Mouse (Mus musculus): ENCODE results near the gene Nr2f6. TPM values are rescaled to one million over a fixed set of nuclear protein-coding genes. Genes with fewer than 3 reads are reported as not detected.
A peak's percentile ranks its signal among the peaks of the same experiment; 100 is the strongest.

The Nr2f6 gene
- polyA plus RNA-seq, 1 experiment from 2014 or later: 62.4 TPM

- H3K36me3 ChIP-seq (ENCODE audit: control insufficient read depth, insufficient read depth, low read length): peaks cover 22% of the 10 kb centered on the region
- H3K27ac ChIP-seq (replicated peaks in 1 of 2; ENCODE audit: control insufficient read depth in 1 of 2, insufficient read depth in 1 of 2, low read depth in 2 of 2, low read length in 2 of 2): peak within 1 kb of the TSS; percentile 26 to 38; a peak in 2 of 4 replicates
- H3K9ac ChIP-seq (ENCODE audit: low read length): peak within 1 kb of the TSS; percentile 81
- peaks cover 4 to 13% of the 10 kb centered on the region in 2 experiments; a peak in 3 of 4 replicates for H3K4me1 ChIP-seq (ENCODE audit: control insufficient read depth in 2 of 2, insufficient read depth in 2 of 2, low read length in 2 of 2)
- no peaks in the 10 kb centered on the region for H3K9me3 ChIP-seq (ENCODE audit: control insufficient read depth, low read length)
- WGBS: 16% methylated on average over 33 of the region's 33 CpGs
- peak; percentile 87 for ATAC-seq (ENCODE audit: insufficient number of reproducible peaks, insufficient read depth, low FRiP score, low read depth)
- peak within 1 kb of the TSS; percentile 86 for H3K4me2 ChIP-seq (ENCODE audit: low read length)
- H3K27me3 ChIP-seq (ENCODE audit: control insufficient read depth, insufficient read depth, low read length): no peaks in the 10 kb centered on the region
- H3K4me3 ChIP-seq (ENCODE audit: control insufficient read depth in 1 of 2, insufficient read depth in 1 of 2, low read depth in 1 of 2, low read length in 2 of 2): peak within 1 kb of the TSS; percentile 64 to 79
Observed at GRCm38 (mm10) chr8:71405401-71406098, 23.8 kb upstream of the Nr2f6 start, which contains the start of gene Ankle1. TSS of gene Ankle1 (plus strand) at chr8:71406010.

DNA sequence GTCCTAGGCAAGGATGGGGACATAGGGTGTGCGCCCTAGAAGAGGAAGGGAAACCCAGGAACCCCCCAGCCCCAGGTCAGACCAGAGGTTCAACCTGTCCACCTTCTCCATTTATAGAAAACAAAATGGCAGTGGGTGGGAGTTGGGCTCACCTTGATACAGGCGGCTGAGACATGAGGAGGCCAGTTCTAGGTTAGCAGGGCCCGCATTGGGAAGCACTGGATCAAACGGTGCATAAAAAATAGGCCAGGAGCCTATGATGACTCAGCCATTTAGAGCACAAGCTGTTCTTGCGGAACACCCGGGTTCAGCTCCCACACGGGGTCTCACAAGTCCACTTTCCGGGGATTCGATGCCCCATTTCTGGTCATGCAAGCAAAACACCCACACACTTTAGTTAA is 23.2 kb upstream of the Nr2f6 start:
- H3K4me1 ChIP-seq (ENCODE audit: control insufficient read depth in 2 of 2, insufficient read depth in 2 of 2, low read length in 2 of 2): peaks cover 4 to 13% of the 10 kb centered on the region in 2 experiments; a peak in 3 of 4 replicates
- no peak overlapping the region for H3K27ac ChIP-seq (replicated peaks in 1 of 2; ENCODE audit: control insufficient read depth in 1 of 2, insufficient read depth in 1 of 2, low read depth in 2 of 2, low read length in 2 of 2)
- WGBS: 84% methylated on average over 9 of the region's 9 CpGs
- no peak overlapping the region for H3K4me3 ChIP-seq (ENCODE audit: control insufficient read depth in 1 of 2, insufficient read depth in 1 of 2, low read depth in 1 of 2, low read length in 2 of 2)
- H3K36me3 ChIP-seq (ENCODE audit: control insufficient read depth, insufficient read depth, low read length): peaks cover 27% of the 10 kb centered on the region
- ATAC-seq (ENCODE audit: insufficient number of reproducible peaks, insufficient read depth, low FRiP score, low read depth): no peak
- peak overlapping the region; percentile 81; the same call in 1 of the 2 replicates for H3K9ac ChIP-seq (ENCODE audit: low read length)
- peak overlapping the region; percentile 86 for H3K4me2 ChIP-seq (ENCODE audit: low read length)
- H3K9me3 ChIP-seq (ENCODE audit: control insufficient read depth, low read length): no peaks in the 10 kb centered on the region
- H3K27me3 ChIP-seq (ENCODE audit: control insufficient read depth, insufficient read depth, low read length): no peaks in the 10 kb centered on the region

DNA sequence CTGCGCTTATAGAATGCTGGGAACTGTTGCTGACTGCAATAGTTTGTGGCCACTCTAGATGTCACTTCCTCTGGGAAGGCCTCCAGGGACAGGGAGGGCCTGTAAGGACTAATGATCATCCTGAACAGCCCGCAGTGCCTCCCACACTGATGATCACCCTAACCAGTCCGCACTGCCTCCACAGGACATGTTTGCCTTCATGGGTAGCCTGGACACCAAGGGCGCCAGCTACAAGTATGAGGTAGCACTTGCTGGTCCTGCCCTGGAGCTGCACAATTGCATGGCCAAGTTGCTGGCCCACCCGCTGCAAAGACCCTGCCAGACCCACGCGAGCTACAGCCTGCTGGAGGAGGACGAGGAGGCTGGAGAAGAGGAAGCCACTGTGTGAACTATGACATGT is 22.3 kb upstream of the Nr2f6 start:
- no peak for ATAC-seq (ENCODE audit: insufficient number of reproducible peaks, insufficient read depth, low FRiP score, low read depth)

DNA sequence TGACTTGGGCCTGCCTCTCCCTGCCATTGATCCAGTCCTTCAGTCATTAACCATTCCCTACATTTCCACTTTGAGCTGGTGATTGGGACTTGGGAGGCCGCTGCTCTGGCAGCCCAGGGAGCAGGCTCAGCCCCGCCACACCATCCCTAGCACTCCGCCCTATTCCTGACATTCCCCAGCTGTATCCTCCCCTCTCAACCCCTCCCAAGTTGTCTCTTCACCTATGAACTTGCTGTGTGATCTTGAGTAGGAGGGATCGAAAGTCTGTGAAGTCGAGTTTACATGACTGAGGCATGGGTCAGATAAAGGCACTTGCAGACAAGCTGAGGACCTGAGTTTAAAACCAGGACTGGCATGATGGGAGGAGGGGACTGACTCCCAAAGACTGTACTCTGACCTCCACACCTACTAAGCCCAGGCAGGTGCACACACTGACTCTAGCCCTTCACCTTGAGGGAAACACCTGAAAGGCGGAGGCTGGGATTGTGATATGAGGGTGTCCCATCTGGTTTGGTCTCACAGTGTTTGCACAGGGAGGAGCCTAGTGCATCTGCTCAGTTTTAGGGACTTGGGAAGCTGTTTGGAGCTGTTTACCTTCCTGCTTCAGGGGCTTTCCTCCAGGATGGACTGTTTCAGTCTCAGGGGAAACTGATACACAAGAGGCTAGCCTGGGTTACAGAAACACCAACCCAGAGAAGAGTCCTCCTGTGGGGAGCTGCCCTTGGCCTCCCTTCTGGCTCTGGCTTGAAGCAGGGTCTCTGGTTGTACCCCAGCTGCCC is 21.5 kb upstream of the Nr2f6 start:
- ATAC-seq (ENCODE audit: insufficient number of reproducible peaks, insufficient read depth, low FRiP score, low read depth): no peak
- no peak overlapping the region for H3K27ac ChIP-seq (replicated peaks in 1 of 2; ENCODE audit: control insufficient read depth in 1 of 2, insufficient read depth in 1 of 2, low read depth in 2 of 2, low read length in 2 of 2)
- H3K4me3 ChIP-seq (ENCODE audit: control insufficient read depth in 1 of 2, insufficient read depth in 1 of 2, low read depth in 1 of 2, low read length in 2 of 2): no peak overlapping the region
- H3K27me3 ChIP-seq (ENCODE audit: control insufficient read depth, insufficient read depth, low read length): no peaks in the 10 kb centered on the region
- H3K4me1 ChIP-seq (ENCODE audit: control insufficient read depth in 2 of 2, insufficient read depth in 2 of 2, low read length in 2 of 2): peaks cover 4 to 13% of the 10 kb centered on the region in 2 experiments; a peak in 3 of 4 replicates
- no peaks in the 10 kb centered on the region for H3K9me3 ChIP-seq (ENCODE audit: control insufficient read depth, low read length)
- no peak overlapping the region for H3K9ac ChIP-seq (ENCODE audit: low read length)
- H3K4me2 ChIP-seq (ENCODE audit: low read length): no peak overlapping the region
- peaks cover 26% of the 10 kb centered on the region for H3K36me3 ChIP-seq (ENCODE audit: control insufficient read depth, insufficient read depth, low read length)
- WGBS: 65% methylated on average over 6 of the region's 6 CpGs

More for the DNA sequence above, 22.3 kb upstream of the Nr2f6 start:
- WGBS: 91% methylated on average over 8 of the region's 8 CpGs
- peaks cover 4 to 13% of the 10 kb centered on the region in 2 experiments; a peak in 3 of 4 replicates for H3K4me1 ChIP-seq (ENCODE audit: control insufficient read depth in 2 of 2, insufficient read depth in 2 of 2, low read length in 2 of 2)
- H3K4me2 ChIP-seq (ENCODE audit: low read length): no peak overlapping the region
- H3K4me3 ChIP-seq (ENCODE audit: control insufficient read depth in 1 of 2, insufficient read depth in 1 of 2, low read depth in 1 of 2, low read length in 2 of 2): no peak overlapping the region
- H3K9me3 ChIP-seq (ENCODE audit: control insufficient read depth, low read length): no peaks in the 10 kb centered on the region
- H3K36me3 ChIP-seq (ENCODE audit: control insufficient read depth, insufficient read depth, low read length): peaks cover 28% of the 10 kb centered on the region
- H3K9ac ChIP-seq (ENCODE audit: low read length): no peak overlapping the region
- no peaks in the 10 kb centered on the region for H3K27me3 ChIP-seq (ENCODE audit: control insufficient read depth, insufficient read depth, low read length)
- no peak overlapping the region for H3K27ac ChIP-seq (replicated peaks in 1 of 2; ENCODE audit: control insufficient read depth in 1 of 2, insufficient read depth in 1 of 2, low read depth in 2 of 2, low read length in 2 of 2)

GRCm38 (mm10) chr8:71402446-71402964 is 20.7 kb upstream of the Nr2f6 start:
- Histone ChIP-seq H3K27ac (replicated peaks in 1 of 2; ENCODE audit: control insufficient read depth in 1 of 2, insufficient read depth in 1 of 2, low read depth in 2 of 2, low read length in 2 of 2) (no peak overlapping the region), H3K4me1 (ENCODE audit: control insufficient read depth in 2 of 2, insufficient read depth in 2 of 2, low read length in 2 of 2) (peaks cover 4 to 17% of the 10 kb centered on the region in 2 experiments), H3K36me3 (ENCODE audit: control insufficient read depth, insufficient read depth, low read length) (peaks cover 29% of the 10 kb centered on the region), H3K27me3 (ENCODE audit: control insufficient read depth, insufficient read depth, low read length) (no peaks in the 10 kb centered on the region), H3K4me2 (ENCODE audit: low read length) (no peak overlapping the region), H3K4me3 (ENCODE audit: control insufficient read depth in 1 of 2, insufficient read depth in 1 of 2, low read depth in 1 of 2, low read length in 2 of 2) (no peak overlapping the region), H3K9ac (ENCODE audit: low read length) (no peak overlapping the region), H3K9me3 (ENCODE audit: control insufficient read depth, low read length) (no peaks in the 10 kb centered on the region)
- ATAC-seq (ENCODE audit: insufficient number of reproducible peaks, insufficient read depth, low FRiP score, low read depth): no peak
- 90% methylated on average over 9 of the region's 9 CpGs for WGBS

GRCm38 (mm10) chr8:71401454-71401853 is 19.7 kb upstream of the Nr2f6 start:
- Histone ChIP-seq H3K4me1 (ENCODE audit: control insufficient read depth in 2 of 2, insufficient read depth in 2 of 2, low read length in 2 of 2) (peaks cover 5 to 11% of the 10 kb centered on the region in 2 experiments), H3K27ac (replicated peaks in 1 of 2; ENCODE audit: control insufficient read depth in 1 of 2, insufficient read depth in 1 of 2, low read depth in 2 of 2, low read length in 2 of 2) (no peak overlapping the region), H3K9me3 (ENCODE audit: control insufficient read depth, low read length) (no peaks in the 10 kb centered on the region), H3K36me3 (ENCODE audit: control insufficient read depth, insufficient read depth, low read length) (peaks cover 29% of the 10 kb centered on the region), H3K9ac (ENCODE audit: low read length) (no peak overlapping the region), H3K4me2 (ENCODE audit: low read length) (no peak overlapping the region), H3K4me3 (ENCODE audit: control insufficient read depth in 1 of 2, insufficient read depth in 1 of 2, low read depth in 1 of 2, low read length in 2 of 2) (no peak overlapping the region), H3K27me3 (ENCODE audit: control insufficient read depth, insufficient read depth, low read length) (no peaks in the 10 kb centered on the region)
- ATAC-seq (ENCODE audit: insufficient number of reproducible peaks, insufficient read depth, low FRiP score, low read depth): no peak

- H3K36me3 ChIP-seq (ENCODE audit: control insufficient read depth, insufficient read depth, low read length): peaks cover 29% of the 10 kb centered on the region
- ATAC-seq (ENCODE audit: insufficient number of reproducible peaks, insufficient read depth, low FRiP score, low read depth): no peak
- 81% methylated on average over 2 of the region's 2 CpGs for WGBS
- H3K27ac ChIP-seq (replicated peaks in 1 of 2; ENCODE audit: control insufficient read depth in 1 of 2, insufficient read depth in 1 of 2, low read depth in 2 of 2, low read length in 2 of 2): no peak overlapping the region
- H3K4me2 ChIP-seq (ENCODE audit: low read length): no peak overlapping the region
- H3K4me1 ChIP-seq (ENCODE audit: control insufficient read depth in 2 of 2, insufficient read depth in 2 of 2, low read length in 2 of 2): peaks cover 9 to 12% of the 10 kb centered on the region in 2 experiments
- H3K4me3 ChIP-seq (ENCODE audit: control insufficient read depth in 1 of 2, insufficient read depth in 1 of 2, low read depth in 1 of 2, low read length in 2 of 2): no peak overlapping the region
- H3K9me3 ChIP-seq (ENCODE audit: control insufficient read depth, low read length): no peaks in the 10 kb centered on the region
- no peak overlapping the region for H3K9ac ChIP-seq (ENCODE audit: low read length)
- no peaks in the 10 kb centered on the region for H3K27me3 ChIP-seq (ENCODE audit: control insufficient read depth, insufficient read depth, low read length)
Observed at GRCm38 (mm10) chr8:71400826-71401225, 19.1 kb upstream of the Nr2f6 start.
